Mouse (Mus musculus) left cerebral cortex, postnatal 14 days (tissue): Measurements from ENCODE around the gene Atxn10. TPM values are rescaled to one million over a fixed set of nuclear protein-coding genes. Genes with fewer than 3 reads are reported as not detected.
A peak's percentile ranks its signal among the peaks of the same experiment; 100 is the strongest.
"Not testable (repeated sequence)": the region's sequence is repeated elsewhere in the genome, so short reads cannot be mapped to it uniquely, and the experiment has no call there.

Experiments used
- DNase-seq, 2 experiments: peaks; one replicate each; pipeline ENCODE4 v3.0.0; 2021 to 2022; ENCODE audit warnings: low spot score in 2 of 2, mixed read lengths in 1 of 2
- intact Hi-C: fragments of 180-260 bp; cut with DNase I; formaldehyde crosslinking; loops from one replicate; pipeline ENCODE4 v1.15.1; 2025
- total RNA-seq, 2 experiments: library from RNA; stranded (reverse); gene quantifications; 2 replicates each; pipeline ENCODE4 v1.2.3; 2021

The Atxn10 gene
- total RNA-seq, 2 experiments from 2014 or later, result 304 to 310 TPM

DNA sequence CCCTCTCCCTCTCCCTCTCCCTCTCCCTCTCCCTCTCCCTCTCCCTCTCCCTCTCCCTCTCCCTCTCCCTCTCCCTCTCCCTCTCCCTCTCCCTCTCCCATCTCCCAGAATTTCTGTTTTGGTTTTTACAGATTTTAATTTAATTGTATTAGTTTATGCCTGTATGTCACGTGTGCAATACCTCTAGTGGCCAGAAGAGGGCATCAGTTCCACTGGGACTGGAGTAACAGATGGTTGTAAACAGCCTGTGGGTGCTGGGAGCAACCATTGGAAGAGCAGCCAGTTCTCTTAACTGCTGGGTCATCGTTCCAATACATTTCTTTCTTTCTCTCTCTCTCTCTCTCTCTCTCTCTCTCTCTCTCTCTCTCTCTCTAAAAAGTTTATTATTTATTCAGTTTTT, 7.6 kb upstream of the Atxn10 start:
- DNase-seq, result peak in 1 of 2 experiments; percentile 24
- intact Hi-C loops, result not testable (repeated sequence)

DNA sequence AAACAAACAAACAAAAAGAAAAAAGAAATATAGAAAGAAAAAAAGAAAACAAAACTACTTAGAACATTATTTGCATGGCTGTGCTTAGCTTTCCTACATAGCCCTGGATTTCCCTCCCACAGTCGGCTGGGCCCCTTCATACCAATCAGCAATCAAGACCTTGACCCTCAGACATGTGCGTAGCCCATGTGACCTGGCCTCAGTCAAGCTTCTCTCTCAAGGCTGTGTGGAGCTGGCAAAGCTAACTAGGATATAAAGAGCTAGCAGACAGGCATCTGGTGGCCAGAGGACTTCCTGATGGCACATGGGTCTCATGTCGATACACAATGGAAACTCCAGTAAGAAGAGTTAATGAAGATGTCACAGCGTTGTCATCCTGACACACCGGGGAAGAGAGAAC, 6.9 kb upstream of the Atxn10 start:
- DNase-seq, result no peak
- intact Hi-C loops, result no loop called here

GRCm38 (mm10) chr15:85330024-85330423, 6.0 kb upstream of the Atxn10 start:
- intact Hi-C loops, result loop anchor here (10.0 kb wide), 1 partner anchor 385 kb away; no protein-coding TSS in a partner anchor
- no peak for DNase-seq

DNA sequence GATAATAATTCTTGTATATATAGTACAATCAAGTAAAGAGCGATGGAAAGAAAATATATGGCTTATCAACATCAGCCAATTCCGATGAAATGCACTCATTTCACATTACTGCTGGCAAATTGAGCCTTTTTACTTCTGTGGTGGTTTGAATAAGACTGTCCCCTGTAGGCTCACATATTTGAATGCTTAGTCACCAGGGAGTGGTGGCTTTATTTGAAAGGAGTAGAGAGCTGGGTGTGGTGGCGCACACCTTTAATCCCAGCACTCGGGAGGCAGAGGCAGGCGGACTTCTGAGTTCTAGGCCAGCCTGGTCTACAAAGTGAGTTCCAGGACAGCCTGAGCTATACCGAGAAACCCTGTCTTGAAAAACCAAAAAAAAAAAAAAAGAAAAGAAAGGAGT, 2.5 kb upstream of the Atxn10 start:
- DNase-seq, result not testable (repeated sequence)
- intact Hi-C loops, result loop anchor here (10.0 kb wide), 1 partner anchor 381 kb away; no protein-coding TSS in a partner anchor

GRCm38 (mm10) chr15:85334234-85334633, 1.8 kb upstream of the Atxn10 start:
- intact Hi-C loops, result loop anchor here (10.0 kb wide), 1 partner anchor 381 kb away; no protein-coding TSS in a partner anchor
- no peak for DNase-seq

DNA sequence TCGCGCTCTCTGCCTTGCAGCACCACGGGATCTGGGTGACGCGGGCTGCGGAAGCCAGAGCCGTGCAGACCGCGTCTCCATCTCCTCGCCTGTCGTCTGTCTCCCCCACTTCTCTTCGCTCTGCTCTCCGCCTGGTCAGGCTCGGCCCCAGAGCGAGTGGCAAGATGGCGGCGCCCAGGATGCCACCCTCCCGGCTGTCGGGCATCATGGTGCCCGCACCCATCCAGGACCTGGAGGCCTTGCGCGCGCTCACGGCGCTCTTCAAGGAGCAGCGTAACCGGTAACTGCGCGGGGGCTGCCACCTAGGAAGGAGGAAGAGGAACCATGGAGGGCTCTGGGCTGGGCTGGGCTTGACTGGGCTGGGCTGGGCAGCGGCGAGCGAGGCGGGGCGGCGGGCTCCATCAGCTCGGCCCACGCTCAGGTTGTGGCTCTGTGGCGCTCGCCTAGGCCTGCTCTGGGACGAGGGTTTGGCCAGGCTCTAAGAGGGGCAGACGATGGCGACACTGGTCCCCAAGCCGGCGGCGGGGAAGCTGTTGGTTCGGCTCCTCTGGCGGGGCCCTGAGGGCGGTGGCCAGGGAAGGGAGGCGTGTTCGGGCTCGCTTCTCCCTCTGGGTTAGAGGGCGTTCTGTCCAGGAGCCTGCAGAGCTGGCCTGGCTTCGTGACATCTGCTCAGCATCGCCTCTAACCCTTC, 401 bp downstream of the Atxn10 start:
- peak; percentile 79 to 92 for DNase-seq
- intact Hi-C loops, result loop anchor here (5.0 to 10.0 kb wide), 3 partner anchors 46 to 378 kb away; no protein-coding TSS in a partner anchor

DNA sequence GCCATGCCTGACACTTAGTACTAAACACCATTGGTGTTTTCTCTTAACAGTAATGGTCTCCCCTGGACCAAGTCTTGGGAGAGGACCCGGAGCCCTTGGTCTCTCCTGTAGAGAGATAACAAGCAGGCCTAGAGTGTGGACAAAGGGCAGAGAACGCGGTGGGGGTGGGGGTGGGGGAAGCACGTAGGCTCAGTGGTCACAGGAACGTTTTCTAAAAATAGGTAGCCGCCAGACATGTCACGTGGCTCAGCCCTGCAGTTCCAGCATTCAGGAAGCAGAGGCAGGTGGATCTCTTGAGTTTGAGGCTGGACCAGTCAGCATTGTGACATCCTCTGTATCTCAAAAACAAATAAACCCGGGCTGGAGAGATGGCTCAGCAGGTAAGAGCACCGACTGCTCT, 1.2 kb downstream of the Atxn10 start:
- intact Hi-C loops, result loop anchor here (5.0 to 10.0 kb wide), 3 partner anchors 45 to 378 kb away; no protein-coding TSS in a partner anchor
- DNase-seq, result no peak

- DNase-seq, result no peak
- intact Hi-C loops, result loop anchor here (5.0 to 10.0 kb wide), 3 partner anchors 44 to 377 kb away; no protein-coding TSS in a partner anchor
Observed at GRCm38 (mm10) chr15:85337979-85338378, 1.9 kb downstream of the Atxn10 start.

DNA sequence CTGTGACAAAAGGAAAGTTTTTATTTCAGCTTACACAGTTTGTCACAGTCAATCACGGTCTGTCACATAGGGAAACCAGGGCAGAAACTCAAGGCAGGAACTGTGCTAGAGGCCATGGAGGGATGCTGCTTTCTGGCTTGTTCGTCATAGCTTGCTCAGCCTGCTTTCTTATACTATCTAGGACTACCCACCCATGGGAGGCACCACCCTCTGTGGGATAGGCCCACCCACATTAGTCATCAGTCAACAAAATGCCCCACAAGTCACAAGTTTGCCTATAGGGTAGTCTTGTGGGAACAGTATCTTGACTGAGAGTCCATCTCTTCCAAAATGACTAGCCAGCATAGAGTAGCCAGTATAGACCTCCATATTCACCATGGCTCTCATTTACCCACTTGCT, 6.2 kb downstream of the Atxn10 start:
- intact Hi-C loops, result no loop called here
- DNase-seq, result no peak

- DNase-seq, result no peak
- intact Hi-C loops, result no loop called here
Observed at GRCm38 (mm10) chr15:85344673-85345072, 8.6 kb downstream of the Atxn10 start.

- no peak for DNase-seq
- intact Hi-C loops, result no loop called here
Observed at GRCm38 (mm10) chr15:85347058-85347700, 11.1 kb downstream of the Atxn10 start.

GRCm38 (mm10) chr15:85350144-85350543, 14.1 kb downstream of the Atxn10 start:
- DNase-seq, result no peak
- intact Hi-C loops, result no loop called here

DNA sequence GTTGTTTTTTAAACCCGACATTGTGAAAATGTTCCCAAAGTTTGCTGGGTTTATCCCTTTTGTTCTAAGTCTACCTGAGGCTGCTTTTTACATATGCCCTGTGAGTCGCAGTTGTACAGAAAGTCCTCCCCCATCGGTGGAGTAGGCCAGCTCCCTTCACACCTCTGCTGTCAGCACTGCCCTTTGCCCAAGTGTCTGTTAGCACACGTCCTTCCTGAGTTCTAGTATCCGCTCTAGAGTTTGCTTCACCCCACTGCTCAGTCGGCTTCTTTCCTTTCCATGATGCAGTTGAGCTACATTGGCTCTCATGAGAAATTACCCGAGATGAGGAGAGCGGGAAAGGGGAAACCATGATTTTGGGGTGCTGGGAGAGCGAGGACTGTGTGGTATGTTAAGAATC, 18.0 kb downstream of the Atxn10 start:
- DNase-seq, result no peak
- intact Hi-C loops, result no loop called here

- intact Hi-C loops, result no loop called here
Observed at GRCm38 (mm10) chr15:85356112-85356511, 20.1 kb downstream of the Atxn10 start.

DNA sequence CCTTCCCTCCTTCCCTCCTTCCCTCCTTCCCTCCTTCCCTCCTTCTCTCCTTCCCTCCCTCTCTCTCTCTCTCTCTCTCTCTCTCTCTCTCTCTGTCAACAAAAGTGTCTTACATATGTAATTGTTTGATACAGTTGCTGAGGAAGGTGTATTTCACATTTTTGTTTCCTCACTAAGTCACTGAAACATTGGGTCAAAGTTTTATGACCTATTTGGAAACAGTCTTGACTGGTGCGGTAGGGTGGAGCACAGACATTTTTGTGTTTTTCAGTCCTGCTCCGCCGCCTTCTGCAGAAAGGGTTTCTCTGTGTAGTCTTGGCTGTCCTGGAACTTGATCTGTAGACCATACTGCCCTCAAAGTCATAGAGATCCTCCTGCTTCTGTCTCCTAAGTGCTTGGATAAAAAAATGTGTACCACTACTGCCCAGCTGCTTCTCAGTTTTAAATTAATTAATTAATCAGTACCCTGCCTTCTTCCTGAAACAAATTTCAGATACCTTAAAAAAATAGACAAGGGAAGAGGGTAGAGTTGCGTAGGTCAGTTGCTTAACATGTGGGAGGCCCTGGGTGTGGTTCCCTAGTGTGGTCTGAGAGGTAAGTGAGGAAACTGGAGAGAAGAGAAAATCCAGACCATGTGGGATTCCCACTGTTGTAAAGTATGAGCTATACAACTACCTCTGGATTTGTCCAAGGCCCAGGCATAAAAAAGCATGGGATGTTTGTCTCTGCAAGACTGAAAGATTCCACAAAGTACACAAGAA, 21.6 kb downstream of the Atxn10 start:
- intact Hi-C loops, result no loop called here
- DNase-seq, result no peak

More at GRCm38 (mm10) chr15:85356112-85356511, 20.1 kb downstream of the Atxn10 start:
- DNase-seq, result peak in 1 of 2 experiments; percentile 24

GRCm38 (mm10) chr15:85359483-85359882, 23.4 kb downstream of the Atxn10 start:
- DNase-seq, result no peak
- intact Hi-C loops, result no loop called here

- DNase-seq, result no peak
- intact Hi-C loops, result no loop called here
Observed at GRCm38 (mm10) chr15:85359901-85360300, 23.9 kb downstream of the Atxn10 start.

DNA sequence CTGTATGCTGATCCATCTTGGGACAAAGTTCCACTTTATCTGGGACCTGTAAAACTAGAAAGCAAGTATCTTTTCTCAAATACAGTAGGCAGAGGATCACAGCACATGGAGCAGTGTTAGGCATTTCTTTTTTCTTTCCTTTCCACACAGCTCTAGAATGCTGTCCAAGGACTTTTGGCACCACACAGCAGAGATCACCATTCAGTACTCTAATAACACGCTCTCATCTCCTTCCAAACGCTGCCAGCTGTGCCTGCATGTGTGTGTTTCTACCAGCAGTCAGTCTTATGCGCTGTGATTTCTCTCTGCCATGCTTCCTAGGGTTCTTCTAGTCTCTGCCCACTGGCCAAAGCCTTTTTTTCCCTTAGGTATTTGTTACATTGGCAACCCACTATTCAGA, 28.3 kb downstream of the Atxn10 start:
- intact Hi-C loops, result no loop called here
- no peak for DNase-seq

- intact Hi-C loops, result no loop called here
- DNase-seq, result peak; percentile 39 to 52
Observed at GRCm38 (mm10) chr15:85366938-85367337, 30.9 kb downstream of the Atxn10 start.

- no peak for DNase-seq
- intact Hi-C loops, result no loop called here
Observed at GRCm38 (mm10) chr15:85369765-85370164, 33.7 kb downstream of the Atxn10 start.
